Mouse (Mus musculus) midbrain, embryonic 12.5 days (tissue): ENCODE measurements around the gene Rabggta. TPM values are rescaled to one million over a fixed set of nuclear protein-coding genes. Genes with fewer than 3 reads are reported as not detected.

Experiments used
- ATAC-seq: fragments of 200-750 bp; cut with Nextera tagmentation; 2 replicates; pipeline ENCODE4 v1.8.0; 2017; ENCODE audit warnings: low read depth, moderate TSS enrichment, moderate library complexity; ENCODE audit not compliant: low FRiP score
- H3K27ac ChIP-seq: fragments of 300-500 bp; sonication (generic); replicated peaks from 2 replicates; pipeline ENCODE4 v1.5.1; 2016; ENCODE audit warnings: mild to moderate bottlenecking
- H3K27me3 ChIP-seq: fragments of 300-500 bp; sonication (generic); 2 replicates; pipeline ENCODE4 v1.6.1; 2016; ENCODE audit warnings: mild to moderate bottlenecking
- H3K36me3 ChIP-seq: fragments of 300-500 bp; sonication (generic); 2 replicates; pipeline ENCODE4 v1.6.1; 2016
- H3K4me1 ChIP-seq: fragments of 300-500 bp; sonication (generic); 2 replicates; pipeline ENCODE4 v1.6.1; 2016
- H3K4me2 ChIP-seq: fragments of 300-500 bp; sonication (generic); replicated peaks from 2 replicates; pipeline ENCODE4 v1.6.1; 2016; ENCODE audit warnings: mild to moderate bottlenecking, moderate library complexity
- H3K4me3 ChIP-seq: fragments of 300-500 bp; sonication (generic); 2 replicates; pipeline ENCODE4 v1.5.1; 2016; ENCODE audit warnings: mild to moderate bottlenecking
- H3K9ac ChIP-seq: fragments of 300-500 bp; sonication (generic); replicated peaks from 2 replicates; pipeline ENCODE4 v1.6.1; 2016; ENCODE audit warnings: mild to moderate bottlenecking, moderate library complexity
- H3K9me3 ChIP-seq: fragments of 300-500 bp; sonication (generic); 2 replicates; pipeline ENCODE4 v1.6.1; 2016; ENCODE audit warnings: mild to moderate bottlenecking
- WGBS: fragments of 180-500 bp; shearing (Covaris S2); methylation state at CpG from one replicate; pipeline ENCODE4 v1.1.7; 2016; 5-methylcytosine and 5-hydroxymethylcytosine counted together
- polyA plus RNA-seq: library from polyadenylated mRNA; unstranded; fragments of >200 nt; fragmentation: Nextera tagmentation; extraction: Ambion mirVana; gene quantifications from 2 replicates; pipeline ENCODE4 v1.2.1, GENCODE M21; 2016

Rabggta gene
- polyA plus RNA-seq, 1 experiment from 2014 or later = 35.3 TPM

- 93% methylated on average over 10 of the region's 10 CpGs for WGBS
- no peak for ATAC-seq
- H3K9ac ChIP-seq = no peak overlapping the region
- H3K27me3 ChIP-seq = no peaks in the 10 kb centered on the region
- no peaks in the 10 kb centered on the region for H3K9me3 ChIP-seq
- H3K4me3 ChIP-seq = peak overlapping the region; percentile 92; the same call in 1 of the 2 replicates
- H3K4me2 ChIP-seq = peak overlapping the region; percentile 96; the same call in 1 of the 2 replicates
- H3K36me3 ChIP-seq = peaks cover 39% of the 10 kb centered on the region
- H3K4me1 ChIP-seq = peaks cover 29% of the 10 kb centered on the region
- H3K27ac ChIP-seq = no peak overlapping the region
These were observed 25.2 kb upstream of the Rabggta start for GRCm38 (mm10) chr14:55747051-55747847.

GRCm38 (mm10) chr14:55745861-55746237 lies 23.8 kb upstream of the Rabggta start:
- peaks cover 29% of the 10 kb centered on the region for H3K4me1 ChIP-seq
- H3K9ac ChIP-seq = peak overlapping the region; percentile 83
- peak overlapping the region; percentile 96 for H3K4me2 ChIP-seq
- H3K9me3 ChIP-seq = no peaks in the 10 kb centered on the region
- H3K27ac ChIP-seq = no peak overlapping the region
- peak overlapping the region; percentile 92 for H3K4me3 ChIP-seq
- peaks cover 28% of the 10 kb centered on the region for H3K36me3 ChIP-seq
- WGBS = under 1% methylated on average over 31 of the region's 31 CpGs
- no peaks in the 10 kb centered on the region for H3K27me3 ChIP-seq
- no peak; the same call in 1 of the 2 replicates for ATAC-seq

GRCm38 (mm10) chr14:55745180-55745860 lies 23.3 kb upstream of the Rabggta start, which contains the start of the genes Dhrs1 and Nop9:
Gene Dhrs1 (minus strand): TSS chr14:55745690.
Gene Nop9 (plus strand): TSS chr14:55745693.
- Histone ChIP-seq H3K27me3 (no peaks in the 10 kb centered on the region), H3K4me2 (peak within 1 kb of the TSS; percentile 96), H3K9me3 (no peaks in the 10 kb centered on the region), H3K36me3 (peaks cover 29% of the 10 kb centered on the region), H3K27ac (no peak within 1 kb of the TSS), H3K4me3 (peak within 1 kb of the TSS; percentile 92), H3K9ac (peak within 1 kb of the TSS; percentile 83), H3K4me1 (peaks cover 29% of the 10 kb centered on the region)
- 1% methylated on average over 48 of the region's 48 CpGs for WGBS
- ATAC-seq = peak; percentile 88

GRCm38 (mm10) chr14:55743711-55744110 lies 21.6 kb upstream of the Rabggta start:
- peak; percentile 61 for ATAC-seq
- Histone ChIP-seq H3K4me3 (no peak overlapping the region), H3K36me3 (peaks cover 29% of the 10 kb centered on the region), H3K27ac (no peak overlapping the region), H3K4me2 (0 out of 2 replicates have a peak overlapping the region, but pooled peaks have one; percentile 7), H3K9ac (no peak overlapping the region), H3K27me3 (no peaks in the 10 kb centered on the region), H3K9me3 (no peaks in the 10 kb centered on the region), H3K4me1 (peaks cover 29% of the 10 kb centered on the region)
- WGBS = 26% methylated on average over 10 of the region's 10 CpGs

- WGBS = 88% methylated on average over 9 of the region's 9 CpGs
- Histone ChIP-seq H3K4me1 (no peaks in the 10 kb centered on the region), H3K9ac (no peak overlapping the region), H3K9me3 (no peaks in the 10 kb centered on the region), H3K4me2 (no peak overlapping the region), H3K36me3 (peaks cover 31% of the 10 kb centered on the region), H3K4me3 (no peak overlapping the region), H3K27ac (no peak overlapping the region), H3K27me3 (no peaks in the 10 kb centered on the region)
- ATAC-seq = no peak
These were observed 15.1 kb upstream of the Rabggta start for GRCm38 (mm10) chr14:55737086-55737687.

GRCm38 (mm10) chr14:55735758-55736157 lies 13.7 kb upstream of the Rabggta start:
- WGBS = 82% methylated on average over 4 of the region's 4 CpGs
- Histone ChIP-seq H3K27me3 (no peaks in the 10 kb centered on the region), H3K4me1 (no peaks in the 10 kb centered on the region), H3K36me3 (peaks cover 28% of the 10 kb centered on the region), H3K4me3 (no peak overlapping the region), H3K4me2 (no peak overlapping the region), H3K9me3 (no peaks in the 10 kb centered on the region), H3K9ac (no peak overlapping the region), H3K27ac (no peak overlapping the region)
- ATAC-seq = no peak

GRCm38 (mm10) chr14:55735334-55735733 lies 13.3 kb upstream of the Rabggta start:
- no peak overlapping the region for H3K9ac ChIP-seq
- H3K27ac ChIP-seq = no peak overlapping the region
- H3K9me3 ChIP-seq = no peaks in the 10 kb centered on the region
- WGBS = 77% methylated on average over 3 of the region's 3 CpGs
- H3K36me3 ChIP-seq = peaks cover 24% of the 10 kb centered on the region
- no peak overlapping the region for H3K4me3 ChIP-seq
- no peak for ATAC-seq
- no peak overlapping the region for H3K4me2 ChIP-seq
- no peaks in the 10 kb centered on the region for H3K27me3 ChIP-seq
- no peaks in the 10 kb centered on the region for H3K4me1 ChIP-seq

GRCm38 (mm10) chr14:55734869-55735268 lies 12.8 kb upstream of the Rabggta start:
- WGBS = 75% methylated on average over 7 of the region's 7 CpGs
- ATAC-seq = no peak

GRCm38 (mm10) chr14:55733889-55734288 lies 11.8 kb upstream of the Rabggta start:
- H3K4me1 ChIP-seq = no peaks in the 10 kb centered on the region

More at GRCm38 (mm10) chr14:55734869-55735268, 12.8 kb upstream of the Rabggta start:
- Histone ChIP-seq H3K27me3 (no peaks in the 10 kb centered on the region), H3K36me3 (peaks cover 19% of the 10 kb centered on the region), H3K4me3 (no peak overlapping the region), H3K4me2 (no peak overlapping the region), H3K9ac (no peak overlapping the region), H3K27ac (no peak overlapping the region), H3K4me1 (no peaks in the 10 kb centered on the region), H3K9me3 (no peaks in the 10 kb centered on the region)

GRCm38 (mm10) chr14:55730531-55731032 lies 8.5 kb upstream of the Rabggta start:
- Histone ChIP-seq H3K27ac (no peak overlapping the region), H3K4me2 (no peak overlapping the region), H3K4me1 (no peaks in the 10 kb centered on the region), H3K9ac (no peak overlapping the region), H3K4me3 (no peak overlapping the region), H3K36me3 (no peaks in the 10 kb centered on the region), H3K9me3 (no peaks in the 10 kb centered on the region), H3K27me3 (no peaks in the 10 kb centered on the region; the same call in 1 of the 2 replicates)
- no peak for ATAC-seq
- WGBS = 81% methylated on average over 7 of the region's 7 CpGs

More at GRCm38 (mm10) chr14:55733889-55734288, 11.8 kb upstream of the Rabggta start:
- Histone ChIP-seq H3K27me3 (no peaks in the 10 kb centered on the region), H3K4me2 (no peak overlapping the region), H3K27ac (no peak overlapping the region), H3K9me3 (no peaks in the 10 kb centered on the region), H3K9ac (no peak overlapping the region), H3K36me3 (peaks cover 10% of the 10 kb centered on the region), H3K4me3 (no peak overlapping the region)
- ATAC-seq = no peak
- 74% methylated on average over 10 of the region's 10 CpGs for WGBS

- Histone ChIP-seq H3K4me1 (no peaks in the 10 kb centered on the region), H3K27ac (no peak overlapping the region), H3K36me3 (no peaks in the 10 kb centered on the region), H3K9me3 (no peaks in the 10 kb centered on the region), H3K4me3 (no peak overlapping the region), H3K4me2 (no peak overlapping the region), H3K27me3 (no peaks in the 10 kb centered on the region; the same call in 1 of the 2 replicates), H3K9ac (no peak overlapping the region)
- ATAC-seq = no peak
- 73% methylated on average over 7 of the region's 7 CpGs for WGBS
These were observed 8.1 kb upstream of the Rabggta start for GRCm38 (mm10) chr14:55730116-55730515.
